Mouse (Mus musculus): ENCODE data around the gene Tbk1. TPM values are rescaled to one million over a fixed set of nuclear protein-coding genes. Genes with fewer than 3 reads are reported as not detected.

Tbk1 gene
- polyA plus RNA-seq, 1 experiment from 2014 or later, result 38.6 TPM

DNA sequence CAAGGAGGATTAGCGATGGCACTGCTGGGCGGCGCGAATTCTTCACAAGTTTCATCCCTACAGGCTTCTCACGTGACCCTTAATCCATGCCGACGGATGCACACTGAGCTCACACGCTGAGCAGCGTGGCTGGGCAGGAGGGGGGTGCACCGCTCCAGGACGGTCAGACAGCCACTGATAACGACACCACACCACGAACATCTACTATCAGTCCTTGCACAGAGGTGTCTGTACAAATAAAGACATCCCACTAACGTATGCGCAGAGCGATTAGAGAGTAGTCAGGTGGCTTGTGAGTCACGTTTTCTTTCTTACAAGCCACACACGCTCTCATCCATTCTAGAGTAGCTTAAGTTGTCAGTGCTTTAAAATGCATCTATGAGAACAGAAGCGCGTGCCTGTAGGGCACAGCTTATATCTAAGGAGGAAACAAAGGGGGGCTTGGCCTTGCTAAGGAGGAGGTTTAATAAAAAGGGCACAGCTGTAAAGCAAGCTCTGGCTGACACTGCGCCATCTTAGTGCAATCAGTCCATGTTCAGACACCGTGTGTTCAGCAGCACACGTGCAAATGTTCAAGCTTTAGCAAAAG is 17.5 kb downstream of the Tbk1 start:
- no peak overlapping the region for H3K4me3 ChIP-seq (ENCODE audit: low read depth, low read length)
- peaks cover 29% of the 10 kb centered on the region for H3K36me3 ChIP-seq (ENCODE audit: control insufficient read depth, insufficient read depth, low read length)
- peak; percentile 93; the same call in 1 of the 2 replicates for ATAC-seq (ENCODE audit: insufficient number of reproducible peaks, insufficient read depth, low FRiP score, low read depth)
- H3K9me3 ChIP-seq (ENCODE audit: control insufficient read depth, low read depth, low read length), result no peaks in the 10 kb centered on the region
- no peak overlapping the region for H3K4me2 ChIP-seq (replicated peaks; ENCODE audit: low read depth, low read length)
- H3K9ac ChIP-seq (replicated peaks; ENCODE audit: low read depth, low read length), result no peak overlapping the region
- no peak overlapping the region for H3K27ac ChIP-seq (ENCODE audit: low read length)
- H3K4me1 ChIP-seq (ENCODE audit: control insufficient read depth, insufficient read depth, low read length), result no peaks in the 10 kb centered on the region
- 16% methylated on average over 23 of the region's 23 CpGs for WGBS
- H3K27me3 ChIP-seq (ENCODE audit: control insufficient read depth, insufficient read depth, low read length), result no peaks in the 10 kb centered on the region

DNA sequence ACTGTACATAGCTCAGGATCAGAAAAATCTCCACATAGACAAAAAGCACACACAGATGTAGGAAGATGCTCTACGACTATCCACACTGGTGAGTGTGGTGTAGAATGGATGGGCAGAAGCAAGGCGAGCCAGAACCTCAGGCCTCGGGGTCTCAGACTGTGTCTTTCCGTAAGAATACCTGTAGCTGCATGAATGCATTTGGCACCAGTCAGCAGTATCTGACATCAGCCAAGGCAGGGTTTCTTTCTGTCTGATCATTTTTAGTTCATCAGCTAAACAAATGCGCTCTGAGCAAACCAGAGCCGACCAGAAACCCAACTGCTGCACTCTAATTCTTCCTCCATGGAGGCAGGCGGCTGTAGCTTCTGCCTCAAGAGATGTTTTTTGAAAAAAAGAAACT is 18.1 kb downstream of the Tbk1 start:
- Histone ChIP-seq H3K36me3 (ENCODE audit: control insufficient read depth, insufficient read depth, low read length) (peaks cover 34% of the 10 kb centered on the region), H3K27ac (ENCODE audit: low read length) (no peak overlapping the region), H3K9ac (replicated peaks; ENCODE audit: low read depth, low read length) (no peak overlapping the region), H3K27me3 (ENCODE audit: control insufficient read depth, insufficient read depth, low read length) (no peaks in the 10 kb centered on the region), H3K4me2 (replicated peaks; ENCODE audit: low read depth, low read length) (no peak overlapping the region), H3K4me1 (ENCODE audit: control insufficient read depth, insufficient read depth, low read length) (no peaks in the 10 kb centered on the region), H3K4me3 (ENCODE audit: low read depth, low read length) (no peak overlapping the region), H3K9me3 (ENCODE audit: control insufficient read depth, low read depth, low read length) (no peaks in the 10 kb centered on the region)
- WGBS, result 67% methylated on average over 7 of the region's 7 CpGs
- ATAC-seq (ENCODE audit: insufficient number of reproducible peaks, insufficient read depth, low FRiP score, low read depth), result no peak

DNA sequence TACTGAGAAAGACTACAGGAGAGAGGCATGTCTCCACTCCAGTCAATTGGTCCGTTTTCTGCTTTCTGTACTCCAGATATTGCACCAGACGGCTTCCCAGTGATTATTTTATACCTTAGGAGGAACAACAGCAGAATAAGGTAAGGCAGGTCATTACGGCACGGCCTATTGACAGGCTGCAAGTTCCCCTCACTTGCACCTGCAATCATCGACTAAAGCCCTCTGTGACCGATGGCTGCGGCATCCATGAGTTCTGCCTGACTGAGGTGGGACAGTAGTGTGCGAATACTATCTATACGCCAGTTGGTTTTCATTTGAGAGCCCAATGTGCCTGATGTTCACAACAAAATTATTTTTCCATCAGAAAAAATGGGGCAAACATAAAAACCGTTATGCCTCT is 18.6 kb downstream of the Tbk1 start:
- 95% methylated on average over 10 of the region's 10 CpGs for WGBS
- no peak for ATAC-seq (ENCODE audit: insufficient number of reproducible peaks, insufficient read depth, low FRiP score, low read depth)
- H3K27ac ChIP-seq (ENCODE audit: low read length), result no peak overlapping the region
- no peaks in the 10 kb centered on the region for H3K4me1 ChIP-seq (ENCODE audit: control insufficient read depth, insufficient read depth, low read length)
- no peaks in the 10 kb centered on the region for H3K27me3 ChIP-seq (ENCODE audit: control insufficient read depth, insufficient read depth, low read length)
- no peak overlapping the region for H3K4me3 ChIP-seq (ENCODE audit: low read depth, low read length)
- no peak overlapping the region for H3K4me2 ChIP-seq (replicated peaks; ENCODE audit: low read depth, low read length)
- H3K9ac ChIP-seq (replicated peaks; ENCODE audit: low read depth, low read length), result no peak overlapping the region
- H3K9me3 ChIP-seq (ENCODE audit: control insufficient read depth, low read depth, low read length), result no peaks in the 10 kb centered on the region
- peaks cover 34% of the 10 kb centered on the region for H3K36me3 ChIP-seq (ENCODE audit: control insufficient read depth, insufficient read depth, low read length)

DNA sequence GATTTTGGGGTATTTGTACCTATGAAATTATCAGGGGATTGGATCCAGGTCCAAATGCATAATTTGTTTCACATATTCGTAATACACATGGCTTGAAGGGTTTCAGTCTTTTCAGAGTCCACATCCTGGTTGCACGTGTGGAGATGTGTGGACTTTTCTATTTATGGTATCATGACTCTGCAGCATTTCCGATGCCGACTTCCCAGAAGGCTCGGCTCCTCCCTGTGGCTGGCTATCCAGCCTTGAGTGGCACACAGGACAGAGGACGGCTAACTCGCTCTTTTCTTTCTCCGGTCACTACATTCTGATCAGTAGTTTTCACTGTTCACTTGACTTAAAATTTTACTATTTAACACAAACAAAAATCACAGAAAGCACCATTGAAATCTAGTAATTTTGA is 22.1 kb downstream of the Tbk1 start:
- 85% methylated on average over 8 of the region's 8 CpGs for whole genome bisulfite sequencing
- H3K27ac ChIP-seq (ENCODE audit: low read length), result no peak overlapping the region
- H3K9me3 ChIP-seq (ENCODE audit: control insufficient read depth, low read depth, low read length), result no peaks in the 10 kb centered on the region
- H3K36me3 ChIP-seq (ENCODE audit: control insufficient read depth, insufficient read depth, low read length), result peaks cover 33% of the 10 kb centered on the region
- no peaks in the 10 kb centered on the region for H3K27me3 ChIP-seq (ENCODE audit: control insufficient read depth, insufficient read depth, low read length)
- no peak overlapping the region for H3K4me2 ChIP-seq (replicated peaks; ENCODE audit: low read depth, low read length)
- no peaks in the 10 kb centered on the region for H3K4me1 ChIP-seq (ENCODE audit: control insufficient read depth, insufficient read depth, low read length)
- no peak overlapping the region for H3K9ac ChIP-seq (replicated peaks; ENCODE audit: low read depth, low read length)
- no peak overlapping the region for H3K4me3 ChIP-seq (ENCODE audit: low read depth, low read length)
- no peak for ATAC-seq (ENCODE audit: insufficient number of reproducible peaks, insufficient read depth, low FRiP score, low read depth)

DNA sequence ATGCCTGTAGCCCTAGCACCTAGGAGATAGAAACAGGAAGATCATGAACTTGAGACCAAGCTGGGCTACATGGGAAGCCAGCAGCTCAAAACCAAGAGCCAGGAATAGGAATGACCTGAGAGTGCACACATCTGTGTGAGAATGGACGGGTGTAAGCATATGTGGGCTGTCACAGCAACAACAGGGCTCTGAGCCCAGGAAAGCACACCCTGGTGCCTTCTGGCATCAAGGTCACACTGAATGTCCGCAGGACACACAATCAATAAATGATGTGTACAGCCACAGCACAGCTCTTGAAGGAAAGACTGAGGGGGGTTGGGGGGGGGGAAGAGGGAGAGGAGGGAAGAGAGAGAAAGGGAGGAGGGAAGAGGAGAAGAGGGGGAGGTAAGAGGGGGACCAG is 28.4 kb downstream of the Tbk1 start:
- H3K9me3 ChIP-seq (ENCODE audit: control insufficient read depth, low read depth, low read length), result no peaks in the 10 kb centered on the region
- H3K4me3 ChIP-seq (ENCODE audit: low read depth, low read length), result no peak overlapping the region
- no peak for ATAC-seq (ENCODE audit: insufficient number of reproducible peaks, insufficient read depth, low FRiP score, low read depth)
- H3K9ac ChIP-seq (replicated peaks; ENCODE audit: low read depth, low read length), result no peak overlapping the region
- 77% methylated on average over 2 of the region's 2 CpGs for WGBS
- H3K27ac ChIP-seq (ENCODE audit: low read length), result no peak overlapping the region
- H3K4me2 ChIP-seq (replicated peaks; ENCODE audit: low read depth, low read length), result no peak overlapping the region
- H3K27me3 ChIP-seq (ENCODE audit: control insufficient read depth, insufficient read depth, low read length), result no peaks in the 10 kb centered on the region
- peaks cover 65% of the 10 kb centered on the region for H3K36me3 ChIP-seq (ENCODE audit: control insufficient read depth, insufficient read depth, low read length)
- no peaks in the 10 kb centered on the region for H3K4me1 ChIP-seq (ENCODE audit: control insufficient read depth, insufficient read depth, low read length)

DNA sequence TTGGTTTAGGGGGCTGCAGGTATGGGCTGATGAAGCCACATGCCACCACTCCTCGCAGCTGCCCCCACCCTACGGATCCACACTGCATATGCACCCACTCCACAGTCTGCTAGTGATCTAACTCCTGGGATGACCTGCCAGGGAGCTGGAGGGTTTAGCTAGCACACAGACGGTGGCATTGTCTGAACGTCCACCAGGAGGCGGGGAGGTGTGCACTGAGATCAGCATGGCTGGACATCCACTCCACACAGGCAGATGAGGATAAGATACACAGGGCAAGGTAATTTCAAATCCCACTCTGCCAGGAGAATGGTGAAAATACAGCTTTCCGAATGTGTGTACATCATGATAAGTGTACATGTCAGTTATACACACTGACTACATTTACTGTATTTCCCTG is 30.3 kb downstream of the Tbk1 start:
- 77% methylated on average over 6 of the region's 6 CpGs for WGBS
- Histone ChIP-seq H3K4me3 (ENCODE audit: low read depth, low read length) (no peak overlapping the region), H3K9me3 (ENCODE audit: control insufficient read depth, low read depth, low read length) (no peaks in the 10 kb centered on the region), H3K4me1 (ENCODE audit: control insufficient read depth, insufficient read depth, low read length) (no peaks in the 10 kb centered on the region), H3K4me2 (replicated peaks; ENCODE audit: low read depth, low read length) (no peak overlapping the region), H3K27me3 (ENCODE audit: control insufficient read depth, insufficient read depth, low read length) (no peaks in the 10 kb centered on the region), H3K27ac (ENCODE audit: low read length) (no peak overlapping the region), H3K9ac (replicated peaks; ENCODE audit: low read depth, low read length) (no peak overlapping the region), H3K36me3 (ENCODE audit: control insufficient read depth, insufficient read depth, low read length) (peaks cover 65% of the 10 kb centered on the region)
- ATAC-seq (ENCODE audit: insufficient number of reproducible peaks, insufficient read depth, low FRiP score, low read depth), result no peak

DNA sequence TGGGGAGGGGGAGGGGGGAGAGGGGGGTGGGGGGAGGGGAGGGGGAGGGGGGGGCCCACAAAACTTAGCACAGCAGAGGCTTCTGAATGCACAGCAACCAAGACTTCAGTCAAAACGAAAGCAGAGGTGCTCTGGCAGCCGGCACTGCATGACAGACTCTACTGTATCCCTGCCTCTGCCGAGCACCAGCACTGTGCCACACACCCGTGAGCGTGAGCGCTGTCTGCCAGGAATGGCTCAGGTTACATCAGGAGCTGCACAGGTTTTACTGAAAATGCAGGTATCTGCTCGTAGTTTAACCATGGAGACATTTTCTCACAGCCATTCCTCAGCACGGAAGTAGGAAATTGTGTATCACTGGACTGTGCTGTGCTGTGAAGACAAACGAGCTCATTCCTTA is 36.3 kb downstream of the Tbk1 start:
- Histone ChIP-seq H3K9ac (replicated peaks; ENCODE audit: low read depth, low read length) (no peak overlapping the region), H3K9me3 (ENCODE audit: control insufficient read depth, low read depth, low read length) (no peaks in the 10 kb centered on the region), H3K4me3 (ENCODE audit: low read depth, low read length) (no peak overlapping the region), H3K27me3 (ENCODE audit: control insufficient read depth, insufficient read depth, low read length) (no peaks in the 10 kb centered on the region), H3K4me2 (replicated peaks; ENCODE audit: low read depth, low read length) (no peak overlapping the region), H3K36me3 (ENCODE audit: control insufficient read depth, insufficient read depth, low read length) (peaks cover 59% of the 10 kb centered on the region), H3K4me1 (ENCODE audit: control insufficient read depth, insufficient read depth, low read length) (no peaks in the 10 kb centered on the region), H3K27ac (ENCODE audit: low read length) (no peak overlapping the region)
- WGBS, result 81% methylated on average over 9 of the region's 9 CpGs
- no peak for ATAC-seq (ENCODE audit: insufficient number of reproducible peaks, insufficient read depth, low FRiP score, low read depth)

DNA sequence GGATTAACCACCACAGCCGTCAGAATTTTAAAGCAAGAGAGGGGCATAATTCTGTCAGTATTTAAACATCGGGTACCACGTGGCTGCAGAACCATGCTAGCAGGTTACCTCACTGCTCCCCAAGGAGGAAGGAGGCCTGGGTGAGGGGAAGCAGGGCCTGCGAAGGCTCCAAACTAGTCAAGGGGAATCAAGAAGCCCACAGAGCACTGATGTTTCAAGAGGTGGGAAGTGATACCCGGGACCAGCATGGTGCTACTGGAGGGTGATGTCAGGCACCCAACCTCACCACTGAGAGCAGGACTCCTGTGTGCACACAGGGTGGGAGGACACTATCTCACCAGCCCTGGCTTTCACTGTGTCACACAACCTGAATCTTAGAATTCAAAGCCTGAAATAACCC is 36.9 kb downstream of the Tbk1 start:
- H3K36me3 ChIP-seq (ENCODE audit: control insufficient read depth, insufficient read depth, low read length), result peaks cover 52% of the 10 kb centered on the region
- no peak for ATAC-seq (ENCODE audit: insufficient number of reproducible peaks, insufficient read depth, low FRiP score, low read depth)
- 87% methylated on average over 5 of the region's 5 CpGs for WGBS

DNA sequence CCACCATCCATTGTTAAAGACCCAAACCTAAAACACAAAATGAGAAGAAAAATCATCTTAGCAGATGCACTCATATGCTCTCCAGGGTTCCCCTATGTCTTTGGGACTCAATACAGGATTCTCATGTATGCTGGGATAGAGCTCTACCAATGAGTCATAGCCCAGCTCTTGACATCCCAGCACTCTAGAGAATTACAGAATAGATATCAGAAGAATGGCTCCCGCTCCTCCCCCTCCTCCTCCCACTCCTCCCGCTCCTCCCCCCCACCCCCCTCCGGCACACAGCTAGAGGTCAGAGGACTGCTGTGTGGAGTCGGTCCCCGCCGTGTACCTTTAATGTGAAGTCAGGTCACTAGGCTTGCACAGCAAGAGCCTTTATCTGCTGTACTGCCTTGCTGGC is 39.4 kb downstream of the Tbk1 start:
- Histone ChIP-seq H3K4me1 (ENCODE audit: control insufficient read depth, insufficient read depth, low read length) (no peaks in the 10 kb centered on the region), H3K36me3 (ENCODE audit: control insufficient read depth, insufficient read depth, low read length) (peaks cover 34% of the 10 kb centered on the region), H3K27ac (ENCODE audit: low read length) (no peak overlapping the region), H3K4me3 (ENCODE audit: low read depth, low read length) (no peak overlapping the region), H3K4me2 (replicated peaks; ENCODE audit: low read depth, low read length) (no peak overlapping the region), H3K27me3 (ENCODE audit: control insufficient read depth, insufficient read depth, low read length) (no peaks in the 10 kb centered on the region), H3K9ac (replicated peaks; ENCODE audit: low read depth, low read length) (no peak overlapping the region), H3K9me3 (ENCODE audit: control insufficient read depth, low read depth, low read length) (no peaks in the 10 kb centered on the region)
- WGBS, result 71% methylated on average over 6 of the region's 6 CpGs
- ATAC-seq (ENCODE audit: insufficient number of reproducible peaks, insufficient read depth, low FRiP score, low read depth), result no peak

More for the DNA sequence above, 36.9 kb downstream of the Tbk1 start:
- Histone ChIP-seq H3K4me2 (replicated peaks; ENCODE audit: low read depth, low read length) (no peak overlapping the region), H3K9me3 (ENCODE audit: control insufficient read depth, low read depth, low read length) (no peaks in the 10 kb centered on the region), H3K27ac (ENCODE audit: low read length) (no peak overlapping the region), H3K4me3 (ENCODE audit: low read depth, low read length) (no peak overlapping the region), H3K4me1 (ENCODE audit: control insufficient read depth, insufficient read depth, low read length) (no peaks in the 10 kb centered on the region), H3K27me3 (ENCODE audit: control insufficient read depth, insufficient read depth, low read length) (no peaks in the 10 kb centered on the region), H3K9ac (replicated peaks; ENCODE audit: low read depth, low read length) (no peak overlapping the region)
